Comparison of ENCODE assay signal across 17 mouse cellular contexts in the genomic region with DNA sequence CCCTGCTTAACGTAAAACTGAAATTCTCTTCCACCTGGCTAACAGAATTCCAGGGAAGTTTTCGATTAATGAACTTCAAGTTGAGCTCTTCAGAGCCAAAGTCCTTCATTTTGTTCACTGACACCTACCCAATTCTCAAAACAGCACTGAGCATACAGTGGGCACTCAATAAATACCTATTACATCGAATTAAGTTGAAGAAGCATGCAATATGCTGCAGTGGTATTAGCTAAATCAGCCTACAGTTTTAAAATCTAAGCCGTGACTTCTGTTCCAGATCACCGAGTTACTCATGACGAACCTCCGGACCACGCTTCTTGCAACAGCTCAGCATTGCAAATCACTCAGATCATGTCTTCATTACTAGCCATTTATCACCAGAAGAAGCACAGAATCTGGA. TPM values are rescaled to one million over a fixed set of nuclear protein-coding genes. Genes with fewer than 3 reads are reported as not detected.
DNase-seq lines count a peak whose midpoint lies in the region; ATAC-seq lines count a peak whose summit lies in the region.
"Had no signal": no experiment of that assay in that cellular context is flagged by ENCODE, and none has a peak within 500 bp of the region (broad histone marks: within the 10 kb centered on the region; RNA-seq: fewer than 3 reads in every experiment).

No protein-coding gene starts in this region.

- no peaks in the 10 kb centered on the region for H3K9me3 ChIP-seq in heart, embryonic 11.5 days (replicated peaks; ENCODE audit: control insufficient read depth, low read length)
- no peaks in the 10 kb centered on the region for H3K9me3 ChIP-seq in lung, embryonic 16.5 days (ENCODE audit: control insufficient read depth, low read length)
- H3K9me3 ChIP-seq: forebrain, embryonic 15.5 days; hindbrain, embryonic 13.5 days; intestine, embryonic 15.5 days had no signal

- peak overlapping the region; percentile 73; the same call in 1 of the 2 replicates for H3K4me3 ChIP-seq in heart, embryonic 11.5 days (ENCODE audit: low read depth, low read length)
- H3K4me3 ChIP-seq in lung, embryonic 16.5 days (ENCODE audit: low read length) = peak overlapping the region; percentile 74
- H3K4me3 ChIP-seq: forebrain, embryonic 15.5 days; hindbrain, embryonic 13.5 days; intestine, embryonic 15.5 days had no signal

- H3K36me3 ChIP-seq in heart, embryonic 11.5 days (ENCODE audit: control insufficient read depth, insufficient read depth, low read length) = no peaks in the 10 kb centered on the region
- H3K36me3 ChIP-seq in lung, embryonic 16.5 days (ENCODE audit: control insufficient read depth, insufficient read depth, low read length) = no peaks in the 10 kb centered on the region
- H3K36me3 ChIP-seq: forebrain, embryonic 15.5 days; hindbrain, embryonic 13.5 days; intestine, embryonic 15.5 days had no signal

- ATAC-seq in heart, embryonic 11.5 days (replicated peaks; ENCODE audit: insufficient number of reproducible peaks, low FRiP score, low TSS enrichment) = no peak
- no peak for ATAC-seq in lung, embryonic 16.5 days (ENCODE audit: low read depth)
- ATAC-seq: forebrain, embryonic 15.5 days; intestine, embryonic 15.5 days had no signal

- no peak overlapping the region for H3K9ac ChIP-seq in heart, embryonic 11.5 days (ENCODE audit: low read depth, low read length)
- H3K9ac ChIP-seq in lung, embryonic 16.5 days (ENCODE audit: low read length) = peak overlapping the region; percentile 86; the same call in 1 of the 2 replicates
- H3K9ac ChIP-seq: forebrain, embryonic 15.5 days; hindbrain, embryonic 13.5 days; intestine, embryonic 15.5 days had no signal

- no peak for DNase-seq in heart, adult 8-10 months (ENCODE audit: low spot score)
- DNase-seq in kidney, adult 9 months = peak; percentile 59
- DNase-seq in kidney, postnatal 14 days = no peak
- no peak for DNase-seq in lung, adult 18-20 months
- DNase-seq in left cerebral cortex, adult 8-10 months (ENCODE audit: low spot score in 2 of 2) = no peak
- DNase-seq: adrenal gland, adult 8-10 months; B cell, adult 2 months; cerebellum, adult 11-12 months; cerebellum, postnatal 36 days; left cerebral cortex, postnatal 4 days; right cerebral cortex, adult 18-20 months; thymus, postnatal 4 days had no signal

- H3K4me2 ChIP-seq in heart, embryonic 11.5 days = peak overlapping the region; percentile 89
- H3K4me2 ChIP-seq in lung, embryonic 16.5 days (ENCODE audit: low read depth, low read length) = peak overlapping the region; percentile 95
- H3K4me2 ChIP-seq: forebrain, embryonic 15.5 days; hindbrain, embryonic 13.5 days; intestine, embryonic 15.5 days had no signal

- WGBS in heart, embryonic 11.5 days (ENCODE audit: insufficient replicate concordance) = 79% methylated on average over 8 of the region's 8 CpGs
- WGBS in lung, embryonic 16.5 days = 47% methylated on average over 8 of the region's 8 CpGs

- no peaks in the 10 kb centered on the region for H3K27me3 ChIP-seq in heart, embryonic 11.5 days (ENCODE audit: control insufficient read depth, insufficient read depth, low read length)
- H3K27me3 ChIP-seq in lung, embryonic 16.5 days (ENCODE audit: control insufficient read depth, insufficient read depth, low read depth, low read length) = peaks cover 6% of the 10 kb centered on the region; the same call in 1 of the 2 replicates
- H3K27me3 ChIP-seq: intestine, embryonic 15.5 days had no signal

- H3K27ac ChIP-seq in heart, embryonic 11.5 days (ENCODE audit: low read depth, low read length) = no peak overlapping the region
- H3K27ac ChIP-seq in lung, embryonic 16.5 days (ENCODE audit: low read length) = peak overlapping the region; percentile 98
- H3K27ac ChIP-seq: forebrain, embryonic 15.5 days; hindbrain, embryonic 13.5 days; intestine, embryonic 15.5 days had no signal

- H3K4me1 ChIP-seq in heart, embryonic 11.5 days (ENCODE audit: control insufficient read depth, insufficient read depth, low read length) = no peaks in the 10 kb centered on the region
- no peaks in the 10 kb centered on the region for H3K4me1 ChIP-seq in lung, embryonic 16.5 days (replicated peaks; ENCODE audit: control insufficient read depth, insufficient read depth, low read length)
- H3K4me1 ChIP-seq: intestine, embryonic 15.5 days had no signal

RNA-seq across cellular contexts. Expression of a gene that starts 2.1 kb away (rescaled TPM):
- polyA plus RNA-seq in heart, embryonic 11.5 days (2014; fragmentation: Nextera tagmentation; extraction: Ambion mirVana) = 37.2 and 41.1 TPM in 2 replicates
- 1 to 10 TPM; 1.2 to 3.3 (median 2.1) TPM for total RNA-seq in heart, adult 8-10 months (2022)
- 15.7 and 16.0 TPM in 2 replicates for polyA plus RNA-seq in lung, embryonic 16.5 days (2015; fragmentation: Nextera tagmentation; extraction: Ambion mirVana)
- 1 to 10 TPM; 3.4 to 6.5 (median 3.6) TPM for total RNA-seq in left cerebral cortex, adult 8-10 months (2022)
